Mouse (Mus musculus): Measurements from ENCODE around the gene Mvb12b. TPM values are rescaled to one million over a fixed set of nuclear protein-coding genes. Genes with fewer than 3 reads are reported as not detected.
"Not testable (repeated sequence)": the region's sequence is repeated elsewhere in the genome, so short reads cannot be mapped to it uniquely, and the experiment has no call there.

Mvb12b gene
- total RNA-seq, 1 experiment: 5.0 TPM

DNA sequence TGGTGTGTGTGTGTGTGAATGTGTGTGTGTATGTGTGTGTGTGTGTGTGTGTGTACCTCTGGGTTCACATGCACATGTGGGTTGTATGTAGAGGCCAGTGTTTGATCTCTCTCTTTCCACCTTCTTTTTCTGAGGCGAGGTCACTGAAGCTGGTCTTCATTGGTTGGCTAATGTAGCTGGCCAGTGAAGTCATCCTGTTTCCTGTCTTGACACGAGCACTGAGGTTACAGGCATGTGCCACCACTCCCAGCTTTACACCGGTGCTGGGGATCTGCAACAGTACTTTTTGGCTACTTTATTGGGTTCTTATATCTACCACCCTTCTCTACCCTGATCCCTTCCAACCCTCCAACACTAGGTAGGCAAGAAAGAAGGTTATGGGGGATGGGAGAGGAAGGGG lies 26.6 kb upstream of the Mvb12b start:
- DNase-seq (ENCODE audit: low read depth, low spot score): no peak
- Histone ChIP-seq H3K9me3 (ENCODE audit: control insufficient read depth, insufficient read depth, low read depth, low read length) (no peaks in the 10 kb centered on the region), H3K4me1 (ENCODE audit: control insufficient read depth in 2 of 2, insufficient read depth in 2 of 2, low read length in 2 of 2, poor library complexity in 1 of 2) (peaks cover 1 to 2% of the 10 kb centered on the region in 2 experiments; a peak in 1 of 4 replicates), H3K4me3 (ENCODE audit: insufficient read depth in 1 of 2, low read depth in 1 of 2, low read length in 2 of 2, poor library complexity in 1 of 2, severe bottlenecking in 1 of 2) (no peak overlapping the region), H3K9ac (ENCODE audit: insufficient read depth, low read depth, low read length, poor library complexity, severe bottlenecking) (no peak overlapping the region), H3K27ac (ENCODE audit: insufficient read depth, low read depth, low read length, poor library complexity, severe bottlenecking) (no peak overlapping the region), H3K36me3 (ENCODE audit: control insufficient read depth, insufficient read depth, low read length, poor library complexity, severe bottlenecking) (no peaks in the 10 kb centered on the region)
- TF ChIP-seq CHD2 (IDR thresholded peaks at IDR 0.05; ENCODE audit: low read depth, low read length) (no peak), ZC3H11A (IDR thresholded peaks at IDR 0.05; ENCODE audit: borderline replicate concordance, low read depth, low read length) (no peak), HCFC1 (IDR thresholded peaks at IDR 0.05; ENCODE audit: borderline replicate concordance, insufficient read depth, low read length) (no peak), ZNF384 (IDR thresholded peaks at IDR 0.05; ENCODE audit: low read depth, low read length) (no peak), MAFK (IDR thresholded peaks at IDR 0.05; ENCODE audit: insufficient read depth, low read depth, low read length) (no peak)
- in situ Hi-C loops (cut with MboI; ENCODE audit: low sequenced_read_pairs in 2 of 2, unreplicated experiment in 2 of 2): no loop called here

DNA sequence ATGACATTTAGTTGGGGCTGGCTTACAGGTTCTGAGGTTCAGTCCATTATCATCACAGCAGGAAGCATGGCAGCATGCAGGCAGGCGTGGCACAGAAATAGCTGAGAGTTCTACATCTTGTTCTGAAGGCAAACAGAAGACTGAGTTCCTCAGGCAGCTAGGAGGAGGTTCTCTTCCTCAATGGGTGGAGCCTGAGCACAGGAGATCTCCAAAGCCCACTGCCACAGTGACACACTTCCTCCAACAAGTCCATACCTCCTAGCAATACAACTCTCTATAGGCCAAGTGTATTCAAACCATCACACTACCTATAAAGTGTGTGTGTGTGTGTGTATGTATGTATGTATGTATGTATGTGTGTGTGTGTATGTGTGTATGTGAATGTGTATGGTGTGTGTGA lies 25.9 kb upstream of the Mvb12b start:
- H3K4me3 ChIP-seq (ENCODE audit: insufficient read depth in 1 of 2, low read depth in 1 of 2, low read length in 2 of 2, poor library complexity in 1 of 2, severe bottlenecking in 1 of 2); H3K9ac ChIP-seq (ENCODE audit: insufficient read depth, low read depth, low read length, poor library complexity, severe bottlenecking); H3K4me1 ChIP-seq (ENCODE audit: control insufficient read depth in 2 of 2, insufficient read depth in 2 of 2, low read length in 2 of 2, poor library complexity in 1 of 2); DNase-seq (ENCODE audit: low read depth, low spot score); H3K36me3 ChIP-seq (ENCODE audit: control insufficient read depth, insufficient read depth, low read length, poor library complexity, severe bottlenecking); H3K27ac ChIP-seq (ENCODE audit: insufficient read depth, low read depth, low read length, poor library complexity, severe bottlenecking); H3K9me3 ChIP-seq (ENCODE audit: control insufficient read depth, insufficient read depth, low read depth, low read length); in situ Hi-C loops (cut with MboI; ENCODE audit: low sequenced_read_pairs in 2 of 2, unreplicated experiment in 2 of 2): not testable (repeated sequence)

DNA sequence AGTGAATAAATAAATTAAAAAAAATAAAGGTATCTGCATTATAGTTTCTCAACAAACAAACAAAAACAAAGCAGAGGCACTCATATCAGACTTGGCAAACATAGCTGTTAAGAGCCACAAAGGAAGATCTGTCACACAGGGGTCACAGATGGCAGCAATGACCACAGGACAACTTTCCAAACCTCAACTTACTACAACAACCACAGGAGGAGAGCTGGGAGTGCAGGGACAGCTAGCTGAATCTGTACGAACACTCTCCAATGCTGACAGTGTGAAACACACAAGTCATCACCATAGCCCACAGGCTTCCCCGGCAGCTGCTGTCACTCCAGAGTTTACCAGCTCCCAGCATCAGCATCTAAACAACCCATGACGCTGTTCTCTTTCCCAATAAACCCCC lies 25.0 kb upstream of the Mvb12b start:
- Histone ChIP-seq H3K4me1 (ENCODE audit: control insufficient read depth in 2 of 2, insufficient read depth in 2 of 2, low read length in 2 of 2, poor library complexity in 1 of 2) (no peaks in the 10 kb centered on the region; a peak in 1 of 4 replicates), H3K36me3 (ENCODE audit: control insufficient read depth, insufficient read depth, low read length, poor library complexity, severe bottlenecking) (no peaks in the 10 kb centered on the region), H3K9ac (ENCODE audit: insufficient read depth, low read depth, low read length, poor library complexity, severe bottlenecking) (no peak overlapping the region), H3K9me3 (ENCODE audit: control insufficient read depth, insufficient read depth, low read depth, low read length) (no peaks in the 10 kb centered on the region), H3K27ac (ENCODE audit: insufficient read depth, low read depth, low read length, poor library complexity, severe bottlenecking) (no peak overlapping the region), H3K4me3 (ENCODE audit: insufficient read depth in 1 of 2, low read depth in 1 of 2, low read length in 2 of 2, poor library complexity in 1 of 2, severe bottlenecking in 1 of 2) (no peak overlapping the region)
- DNase-seq (ENCODE audit: low read depth, low spot score): no peak
- in situ Hi-C loops (cut with MboI; ENCODE audit: low sequenced_read_pairs in 2 of 2, unreplicated experiment in 2 of 2): no loop called here
- no peak for TF ChIP-seq CHD2 (IDR thresholded peaks at IDR 0.05; ENCODE audit: low read depth, low read length)
- no peak for TF ChIP-seq ZC3H11A (IDR thresholded peaks at IDR 0.05; ENCODE audit: borderline replicate concordance, low read depth, low read length)

DNA sequence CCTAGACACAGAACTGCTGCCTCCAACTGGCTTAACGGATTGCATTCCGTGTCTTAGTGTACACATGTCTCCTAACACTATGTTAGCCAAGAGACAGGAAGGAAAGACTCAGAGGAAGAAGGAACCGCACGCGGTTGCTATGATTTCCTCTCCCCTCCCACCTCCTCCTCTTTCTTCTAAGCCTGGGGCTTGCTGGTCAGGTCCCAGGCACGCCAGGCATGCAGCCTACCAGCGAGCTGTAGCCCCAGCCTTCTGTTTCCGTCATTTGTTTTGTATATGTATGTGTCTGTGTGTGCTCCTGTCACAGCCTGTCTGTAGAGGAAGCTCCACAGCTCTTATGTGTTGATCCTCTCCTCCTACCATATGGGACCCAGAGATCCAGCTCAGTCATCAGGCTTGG lies 20.6 kb upstream of the Mvb12b start:
- Histone ChIP-seq H3K36me3 (ENCODE audit: control insufficient read depth, insufficient read depth, low read length, poor library complexity, severe bottlenecking) (no peaks in the 10 kb centered on the region), H3K9me3 (ENCODE audit: control insufficient read depth, insufficient read depth, low read depth, low read length) (no peaks in the 10 kb centered on the region), H3K4me3 (ENCODE audit: insufficient read depth in 1 of 2, low read depth in 1 of 2, low read length in 2 of 2, poor library complexity in 1 of 2, severe bottlenecking in 1 of 2) (no peak overlapping the region), H3K9ac (ENCODE audit: insufficient read depth, low read depth, low read length, poor library complexity, severe bottlenecking) (no peak overlapping the region), H3K4me1 (ENCODE audit: control insufficient read depth in 2 of 2, insufficient read depth in 2 of 2, low read length in 2 of 2, poor library complexity in 1 of 2) (peaks cover 0 to 2% of the 10 kb centered on the region in 2 experiments; a peak in 1 of 4 replicates), H3K27ac (ENCODE audit: insufficient read depth, low read depth, low read length, poor library complexity, severe bottlenecking) (no peak overlapping the region)
- no peak for DNase-seq (ENCODE audit: low read depth, low spot score)
- in situ Hi-C loops (cut with MboI; ENCODE audit: low sequenced_read_pairs in 2 of 2, unreplicated experiment in 2 of 2): no loop called here
- TF ChIP-seq ZC3H11A (IDR thresholded peaks at IDR 0.05; ENCODE audit: borderline replicate concordance, low read depth, low read length) (no peak), HCFC1 (IDR thresholded peaks at IDR 0.05; ENCODE audit: borderline replicate concordance, insufficient read depth, low read length) (no peak), MAFK (IDR thresholded peaks at IDR 0.05; ENCODE audit: insufficient read depth, low read depth, low read length) (no peak), CHD2 (IDR thresholded peaks at IDR 0.05; ENCODE audit: low read depth, low read length) (no peak), ZNF384 (IDR thresholded peaks at IDR 0.05; ENCODE audit: low read depth, low read length) (no peak)

DNA sequence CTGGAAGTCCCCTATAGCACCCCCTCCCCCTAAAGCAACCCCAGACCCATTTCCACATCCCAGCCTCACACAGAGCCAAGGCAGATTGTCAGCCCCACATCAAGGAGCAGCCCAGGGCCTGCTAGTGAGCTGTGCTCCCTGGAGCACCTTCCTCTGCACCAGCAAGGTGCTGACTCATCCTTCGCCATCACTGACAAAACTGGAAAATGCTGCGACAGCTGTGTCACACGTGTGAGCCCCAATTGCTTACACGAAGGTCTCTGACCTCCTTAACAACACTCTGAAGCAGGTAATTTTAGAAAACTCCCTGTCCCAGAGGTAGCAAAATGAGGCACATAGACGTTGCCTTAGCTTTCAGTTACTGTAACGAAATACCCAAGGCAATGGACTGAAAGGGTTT lies 19.4 kb upstream of the Mvb12b start:
- no peak for DNase-seq (ENCODE audit: low read depth, low spot score)
- Histone ChIP-seq H3K4me3 (ENCODE audit: insufficient read depth in 1 of 2, low read depth in 1 of 2, low read length in 2 of 2, poor library complexity in 1 of 2, severe bottlenecking in 1 of 2) (no peak overlapping the region), H3K9me3 (ENCODE audit: control insufficient read depth, insufficient read depth, low read depth, low read length) (no peaks in the 10 kb centered on the region), H3K4me1 (ENCODE audit: control insufficient read depth in 2 of 2, insufficient read depth in 2 of 2, low read length in 2 of 2, poor library complexity in 1 of 2) (peaks cover 0 to 4% of the 10 kb centered on the region in 2 experiments; a peak in 1 of 4 replicates), H3K27ac (ENCODE audit: insufficient read depth, low read depth, low read length, poor library complexity, severe bottlenecking) (no peak overlapping the region), H3K36me3 (ENCODE audit: control insufficient read depth, insufficient read depth, low read length, poor library complexity, severe bottlenecking) (no peaks in the 10 kb centered on the region), H3K9ac (ENCODE audit: insufficient read depth, low read depth, low read length, poor library complexity, severe bottlenecking) (no peak overlapping the region)
- in situ Hi-C loops (cut with MboI; ENCODE audit: low sequenced_read_pairs in 2 of 2, unreplicated experiment in 2 of 2): no loop called here
- TF ChIP-seq ZNF384 (IDR thresholded peaks at IDR 0.05; ENCODE audit: low read depth, low read length): no peak
- no peak for TF ChIP-seq CHD2 (IDR thresholded peaks at IDR 0.05; ENCODE audit: low read depth, low read length)
- TF ChIP-seq HCFC1 (IDR thresholded peaks at IDR 0.05; ENCODE audit: borderline replicate concordance, insufficient read depth, low read length): no peak
- no peak for TF ChIP-seq MAFK (IDR thresholded peaks at IDR 0.05; ENCODE audit: insufficient read depth, low read depth, low read length)
- no peak for TF ChIP-seq ZC3H11A (IDR thresholded peaks at IDR 0.05; ENCODE audit: borderline replicate concordance, low read depth, low read length)
